Mouse (Mus musculus): ENCODE data around the gene Nrtn.

Nrtn gene

DNA sequence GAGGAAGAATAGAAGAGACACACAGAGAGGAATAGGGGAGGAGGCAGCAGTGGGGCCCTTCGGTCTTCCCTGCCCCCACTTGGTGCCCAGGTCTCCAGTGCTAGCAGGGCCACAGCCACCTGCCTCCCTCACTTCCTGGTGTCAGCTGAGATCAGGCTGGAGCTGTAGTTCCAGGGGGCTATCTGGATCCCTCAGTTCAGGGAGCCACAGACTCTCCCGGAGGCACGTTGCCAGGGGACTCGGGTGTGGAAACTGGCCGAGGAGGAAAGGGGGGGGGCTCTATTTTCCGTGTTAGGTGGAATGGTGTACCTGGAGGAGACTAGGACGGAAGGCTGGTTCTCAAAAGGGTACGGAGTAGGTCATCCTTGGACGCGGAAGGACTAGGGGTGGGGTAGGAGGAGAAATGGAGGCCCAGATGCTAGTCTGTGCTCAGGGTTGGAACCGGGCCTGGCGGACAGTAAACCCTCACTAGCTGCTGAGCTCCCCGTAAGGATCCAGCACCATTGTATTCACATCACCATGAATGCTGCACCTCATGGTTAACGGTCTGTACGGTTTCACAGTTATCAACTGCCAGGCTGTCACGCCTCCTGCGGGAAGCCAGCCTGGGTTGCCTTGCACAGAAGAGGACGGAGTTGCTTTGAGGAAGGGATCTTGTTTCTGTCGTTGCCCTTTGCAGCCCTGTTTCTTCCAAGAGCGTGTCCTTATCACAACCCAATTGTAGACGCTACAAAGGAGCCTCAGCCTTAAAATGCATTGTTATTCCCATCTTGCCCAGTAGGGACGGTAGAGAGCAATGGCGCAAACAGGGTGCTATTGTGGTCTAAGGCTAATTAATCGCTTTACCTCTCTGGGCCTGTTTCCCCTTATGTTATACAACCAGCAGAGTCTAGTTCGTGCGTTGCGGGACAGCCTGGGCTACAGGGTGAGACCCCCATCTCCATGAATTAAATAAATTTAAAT, 5.7 kb upstream of the Nrtn start:
- DNase-seq (ENCODE audit: low read depth, low spot score) = peak; percentile 76

DNA sequence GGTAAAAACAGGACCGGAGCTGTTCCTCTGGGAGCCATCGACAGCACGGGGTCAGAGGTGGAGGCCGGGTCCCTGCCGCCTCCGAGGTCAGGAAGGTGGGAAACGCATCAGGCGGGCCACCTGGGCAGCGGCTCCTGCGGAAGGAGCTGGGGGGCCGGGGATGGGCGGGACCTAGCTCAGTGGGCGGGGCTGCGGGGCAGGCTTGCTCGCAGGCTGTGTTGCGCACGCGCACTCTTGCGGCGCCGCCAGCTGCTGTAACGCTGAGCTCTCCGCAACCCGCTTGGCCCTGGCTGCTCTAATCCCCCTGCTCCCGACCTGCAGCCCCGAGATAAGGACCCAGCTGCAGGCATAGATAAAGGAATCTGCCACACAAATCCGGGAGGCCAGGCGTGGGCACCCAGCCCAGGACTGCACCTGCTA, 4.7 kb upstream of the Nrtn start:
- peak; percentile 85 for DNase-seq (ENCODE audit: low read depth, low spot score)

DNA sequence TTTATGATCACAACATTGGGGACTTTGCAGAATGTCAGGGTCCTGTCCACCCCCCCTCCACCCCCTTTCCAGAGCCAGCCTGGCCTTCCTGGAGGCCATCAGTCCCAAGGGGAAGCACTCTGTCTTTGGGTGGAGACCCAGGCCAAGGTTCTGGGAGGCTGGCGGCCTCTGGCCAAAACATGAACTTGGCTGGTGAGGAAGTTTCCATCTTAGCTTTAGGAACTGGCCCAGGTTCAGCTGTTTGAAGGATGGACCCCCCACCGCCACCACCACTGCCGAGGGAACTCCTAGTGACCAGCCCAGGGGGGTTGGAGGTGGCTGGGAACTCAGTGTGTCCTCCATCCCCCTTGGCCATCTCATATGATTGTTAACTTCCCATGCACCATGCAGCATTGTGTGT, 3.7 kb upstream of the Nrtn start:
- no peak for DNase-seq (ENCODE audit: low read depth, low spot score)

DNA sequence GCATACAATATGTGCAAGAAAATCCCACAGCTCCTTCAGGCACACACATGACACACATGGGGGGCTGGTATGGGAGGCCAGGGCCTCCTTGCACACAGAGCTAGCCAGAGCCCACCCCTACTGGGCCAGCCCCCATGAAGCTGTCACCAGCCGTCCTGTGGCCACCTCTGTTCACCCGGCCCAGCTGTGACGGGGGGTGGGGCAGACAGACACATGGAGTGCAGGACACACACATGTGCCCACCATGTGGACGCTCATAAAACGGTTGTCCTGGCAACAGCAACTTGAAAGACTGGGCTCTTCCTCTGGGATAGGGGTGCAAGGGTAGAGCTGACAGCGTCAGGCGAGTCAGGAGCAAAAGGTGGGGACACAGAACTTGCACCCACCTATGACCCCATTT, 1.9 kb upstream of the Nrtn start:
- DNase-seq (ENCODE audit: low read depth, low spot score) = peak; percentile 80

DNA sequence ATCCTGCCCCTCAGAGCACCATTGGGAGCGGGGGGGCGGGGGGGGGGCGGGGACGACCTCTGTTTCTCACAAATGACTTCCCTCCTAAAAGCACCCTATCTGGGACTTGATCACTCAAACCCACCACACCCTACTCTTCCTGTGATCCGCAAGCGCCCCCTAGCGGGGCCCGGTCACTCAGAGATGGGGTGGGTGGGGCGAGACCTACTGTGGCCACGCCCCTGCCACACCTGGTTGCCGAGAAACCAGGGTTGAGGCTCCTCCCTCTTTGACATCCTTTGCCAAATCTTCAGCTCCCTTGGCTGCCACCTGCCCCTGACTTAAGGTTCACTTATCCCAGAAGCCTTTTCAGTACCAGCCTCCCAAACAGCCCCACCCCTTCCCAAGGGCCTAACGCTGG, 802 bp upstream of the Nrtn start:
- DNase-seq (ENCODE audit: low read depth, low spot score) = peak; percentile 46

DNA sequence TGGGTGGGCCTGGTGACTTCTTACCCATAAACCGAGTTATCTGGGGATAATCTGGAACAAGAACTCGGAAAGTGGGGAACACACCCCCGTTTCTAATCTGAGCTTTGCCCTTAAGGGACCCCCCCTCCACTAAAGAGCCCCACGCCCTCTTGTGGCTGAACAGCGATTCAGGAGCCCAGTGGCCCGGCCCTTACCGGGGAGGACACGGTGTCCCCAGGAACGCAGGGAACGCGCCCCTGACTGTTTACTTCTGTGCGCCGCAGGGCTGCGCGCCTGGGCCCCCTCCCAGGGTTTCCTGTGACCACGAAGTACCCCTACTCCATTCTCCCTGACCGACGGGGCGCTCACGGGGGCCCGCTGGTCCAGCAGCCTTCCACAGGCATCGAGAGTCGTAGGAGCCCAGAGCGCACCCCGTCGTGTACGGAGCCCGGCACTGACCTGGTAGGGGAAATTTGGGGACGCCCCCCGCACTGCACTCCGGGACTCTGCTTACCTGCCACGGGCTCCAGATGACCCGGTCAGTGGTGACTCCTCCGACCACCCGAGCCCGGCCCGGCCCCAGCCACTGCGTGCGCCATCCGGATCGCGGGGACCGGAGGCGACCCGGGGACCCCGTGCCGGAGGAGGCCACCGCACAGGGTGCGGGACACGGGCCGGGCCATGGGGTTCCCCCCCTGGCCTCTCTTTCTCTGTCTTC, 479 bp downstream of the Nrtn start:
- no peak for DNase-seq (ENCODE audit: low read depth, low spot score)

DNA sequence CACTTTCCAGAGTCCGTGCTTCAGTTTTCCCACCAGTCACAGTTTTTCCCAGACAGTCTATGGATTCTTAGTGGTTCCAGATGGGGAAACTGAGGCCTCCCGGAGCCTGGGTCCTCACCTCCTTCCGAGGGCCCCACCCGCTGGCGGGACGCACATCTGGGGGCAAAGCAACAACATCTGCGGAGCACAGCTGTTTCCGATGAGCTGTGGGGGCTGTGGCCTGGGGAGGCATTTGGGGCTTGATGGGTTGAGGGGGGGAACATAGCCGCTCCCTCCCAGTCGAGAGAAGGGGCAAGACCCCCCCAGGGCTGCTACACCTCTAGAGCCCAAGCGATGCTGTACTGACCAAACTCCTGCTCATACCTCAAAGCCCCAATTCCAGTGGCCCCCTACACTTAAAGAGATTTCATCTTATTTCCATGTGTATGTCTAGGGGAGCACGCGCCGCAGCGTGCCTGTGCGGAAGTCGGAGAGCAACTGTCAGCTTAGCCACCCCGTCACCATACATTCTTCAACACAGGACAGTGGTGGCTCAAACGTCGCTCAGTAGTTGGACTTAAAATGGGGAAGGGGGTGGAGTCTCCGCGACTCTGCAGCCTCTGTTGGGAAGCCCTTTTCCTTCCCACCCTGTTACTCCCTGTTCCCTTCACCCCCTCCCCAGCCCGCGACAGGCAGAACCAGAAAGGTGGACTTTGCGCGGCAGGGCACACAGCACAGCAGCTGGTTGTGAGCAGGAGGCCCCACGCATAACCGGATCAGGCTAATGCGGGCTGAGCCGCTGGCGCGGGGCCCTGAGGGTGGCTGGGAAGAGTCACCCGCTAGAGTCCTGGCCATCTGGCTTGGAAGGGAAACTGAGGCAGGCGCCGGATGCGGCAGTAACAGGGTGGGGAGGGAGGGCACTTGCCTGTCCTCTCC, 2.8 kb downstream of the Nrtn start:
- DNase-seq (ENCODE audit: low read depth, low spot score) = no peak

DNA sequence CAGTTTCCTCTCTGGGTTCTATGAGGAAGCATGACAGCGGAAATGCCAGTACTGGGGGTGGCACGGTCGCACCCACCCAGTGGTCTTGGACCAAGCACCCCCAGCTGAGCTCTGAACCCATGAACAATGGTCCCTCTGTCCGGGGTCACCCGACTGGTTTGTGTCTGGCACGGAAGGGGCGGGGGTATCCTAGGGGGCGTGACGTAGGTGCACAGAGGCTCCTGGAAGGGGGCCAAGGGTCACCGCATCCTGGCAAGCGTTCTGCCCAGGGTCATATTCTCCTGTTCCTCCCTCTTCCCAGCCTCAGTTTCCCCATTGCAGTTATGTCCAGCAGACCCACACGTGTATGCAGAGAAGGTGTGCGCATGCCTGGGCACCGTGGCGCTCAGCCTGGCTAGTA, 3.9 kb downstream of the Nrtn start:
- no peak for DNase-seq (ENCODE audit: low read depth, low spot score)

DNA sequence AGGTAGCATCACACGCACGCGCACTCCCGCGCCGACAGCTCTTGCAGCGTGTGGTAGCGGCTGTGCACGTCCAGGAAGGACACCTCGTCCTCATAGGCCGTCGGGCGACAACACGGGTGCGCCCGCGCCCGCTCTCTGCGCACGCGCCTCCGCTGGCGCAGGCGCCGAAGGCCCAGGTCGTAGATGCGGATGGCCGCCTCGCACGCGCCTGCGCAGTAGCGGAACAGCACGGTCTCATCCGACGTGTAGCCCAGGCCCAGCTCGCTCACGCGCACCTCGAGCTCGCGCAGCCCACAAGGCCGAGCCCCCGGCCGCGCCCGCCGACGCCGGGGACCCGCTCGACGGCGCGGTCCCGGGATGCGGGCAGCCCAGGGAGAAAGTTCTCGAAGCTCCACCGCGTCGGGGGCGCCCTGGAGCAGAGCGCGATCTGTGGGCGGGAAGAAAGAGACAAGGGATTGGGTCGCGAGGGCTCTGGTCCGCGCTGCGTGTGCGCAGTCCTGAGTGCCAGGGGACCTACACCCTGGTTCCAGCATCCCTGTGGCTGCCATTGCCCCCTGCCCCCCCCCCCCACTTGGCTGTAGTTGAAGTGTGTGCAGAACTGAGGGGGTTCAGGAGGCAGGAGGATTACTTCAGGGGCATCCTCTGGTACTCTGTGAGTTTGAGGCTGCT, 5.8 kb downstream of the Nrtn start:
- DNase-seq (ENCODE audit: low read depth, low spot score) = peak; percentile 66

DNA sequence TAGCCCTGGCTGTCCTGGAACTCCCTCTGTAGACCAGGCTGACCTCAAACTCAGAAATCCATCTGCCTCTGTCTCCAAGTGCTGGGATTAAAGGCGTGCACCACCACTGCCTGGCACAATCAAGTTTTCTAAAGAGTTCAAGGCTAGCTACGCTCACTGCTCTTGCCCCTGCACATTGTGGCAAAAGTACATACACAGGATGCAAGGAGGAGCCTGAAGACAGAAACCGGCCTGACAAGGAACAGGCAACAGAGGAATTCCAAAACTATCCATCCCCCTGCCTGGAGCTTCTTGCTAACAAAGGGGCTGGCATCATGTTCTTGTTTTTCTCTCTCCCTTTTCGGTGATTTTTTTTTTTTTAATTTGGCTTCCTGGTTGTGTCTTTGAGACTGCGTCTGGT, 13.2 kb downstream of the Nrtn start:
- no peak for DNase-seq (ENCODE audit: low read depth, low spot score)

DNA sequence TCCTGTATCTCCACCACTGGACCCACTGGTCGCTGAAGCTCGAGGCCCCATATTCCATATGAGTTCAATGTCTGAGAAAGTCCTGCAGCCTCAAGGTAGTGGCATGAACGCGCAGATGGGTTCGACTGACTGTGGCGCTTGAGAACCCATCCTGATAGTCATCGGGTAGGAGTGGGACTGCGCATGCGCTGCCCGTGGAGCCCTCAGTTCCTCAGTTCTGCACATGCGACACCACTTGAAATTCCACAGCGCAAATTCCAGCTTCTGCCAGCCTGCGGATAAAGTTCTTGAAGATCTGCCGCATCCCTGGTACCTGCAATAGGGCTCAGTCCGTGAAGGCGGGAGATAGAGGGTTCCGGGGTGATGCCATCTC, 16.6 kb downstream of the Nrtn start:
- DNase-seq (ENCODE audit: low read depth, low spot score) = no peak

DNA sequence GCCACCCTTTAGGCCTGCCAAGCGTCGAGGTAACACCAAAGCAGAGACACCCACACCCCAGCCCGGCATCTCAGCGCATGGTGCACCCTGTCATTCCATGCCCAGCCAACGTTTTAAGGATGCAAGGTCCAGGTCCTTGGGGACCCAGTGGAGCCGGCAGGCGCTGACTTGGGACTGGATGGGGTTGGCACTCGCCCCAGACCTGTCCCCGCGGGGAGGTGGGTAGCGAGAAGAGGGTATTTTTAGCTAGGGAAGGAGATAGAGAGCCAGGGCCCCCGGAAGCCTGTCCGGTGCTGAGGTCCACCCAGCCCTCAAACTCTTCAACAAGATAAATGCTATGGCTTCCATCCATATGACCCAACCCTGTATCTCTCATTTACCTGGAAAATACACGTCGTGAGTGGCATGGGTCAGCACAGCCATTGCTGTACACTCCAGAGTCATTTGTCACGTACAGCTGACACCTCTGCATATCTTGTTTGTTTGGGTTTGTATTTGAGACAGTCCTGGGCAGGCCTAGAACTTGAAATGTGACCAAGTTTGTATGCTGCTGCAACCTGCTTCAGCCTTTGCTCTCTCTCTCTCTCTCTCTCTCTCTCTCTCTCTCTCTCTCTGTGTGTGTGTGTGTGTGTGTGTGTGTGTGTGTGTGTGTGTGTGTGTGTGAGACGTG, 17.1 kb downstream of the Nrtn start:
- DNase-seq (ENCODE audit: low read depth, low spot score) = no peak

DNA sequence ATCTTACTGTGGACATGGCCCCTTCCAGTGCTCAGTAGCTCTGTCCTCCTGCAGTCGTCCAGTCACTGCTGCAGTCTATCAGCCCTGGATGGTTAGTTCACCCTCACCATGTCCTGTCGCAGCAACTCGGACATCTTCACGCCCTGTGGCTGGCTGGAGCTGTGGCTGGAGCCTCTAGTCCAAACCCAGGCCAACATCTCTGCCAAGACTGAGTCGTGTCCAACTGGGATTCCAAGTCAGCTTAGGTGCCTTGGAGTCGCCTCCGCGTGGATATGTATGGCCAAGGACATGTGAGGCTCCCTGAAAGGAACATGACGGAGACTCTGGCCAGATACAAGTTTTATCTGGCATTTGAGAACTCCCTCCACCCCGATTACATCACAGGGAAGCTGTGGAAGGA, 19.1 kb downstream of the Nrtn start:
- no peak for DNase-seq (ENCODE audit: low read depth, low spot score)

DNA sequence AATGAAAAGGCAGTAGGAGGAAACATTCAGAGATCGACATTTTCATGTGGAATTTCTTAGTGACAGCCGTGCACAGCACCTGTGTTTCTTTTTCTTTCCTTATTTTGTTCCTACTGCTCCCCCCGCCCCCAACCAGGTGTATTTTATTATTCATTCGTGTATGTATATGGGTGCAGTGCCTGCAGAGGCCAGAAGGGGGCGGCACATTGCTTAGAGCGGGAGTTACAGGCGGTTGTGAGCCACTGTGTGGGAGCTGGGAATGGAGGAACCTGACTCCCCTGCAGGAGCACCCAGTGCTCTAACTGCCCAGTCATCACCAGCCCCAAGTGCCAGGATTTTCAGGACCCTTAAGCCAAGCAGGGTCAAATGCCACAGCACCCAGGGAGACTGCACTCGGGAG, 20.8 kb downstream of the Nrtn start:
- DNase-seq (ENCODE audit: low read depth, low spot score) = no peak

DNA sequence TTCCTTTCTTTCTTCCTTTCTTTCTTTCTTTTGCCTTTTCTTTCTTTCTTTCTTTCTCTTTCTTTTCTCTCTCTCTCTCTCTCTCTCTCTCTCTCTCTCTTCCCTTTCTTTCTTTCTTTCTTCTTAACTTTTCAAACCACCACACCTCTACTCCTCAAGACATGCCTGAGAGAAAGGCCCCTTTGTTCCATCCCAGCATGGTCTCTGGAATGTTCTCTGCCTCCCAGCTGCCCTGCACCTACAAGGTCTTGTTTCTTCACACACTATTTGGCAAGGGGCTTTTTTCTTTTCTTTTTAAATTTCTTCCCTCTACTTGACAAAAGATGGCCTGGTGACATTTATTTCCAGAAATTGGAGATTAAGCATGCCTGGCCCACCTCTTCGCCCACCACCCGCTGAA, 27.7 kb downstream of the Nrtn start:
- DNase-seq (ENCODE audit: low read depth, low spot score) = no peak

DNA sequence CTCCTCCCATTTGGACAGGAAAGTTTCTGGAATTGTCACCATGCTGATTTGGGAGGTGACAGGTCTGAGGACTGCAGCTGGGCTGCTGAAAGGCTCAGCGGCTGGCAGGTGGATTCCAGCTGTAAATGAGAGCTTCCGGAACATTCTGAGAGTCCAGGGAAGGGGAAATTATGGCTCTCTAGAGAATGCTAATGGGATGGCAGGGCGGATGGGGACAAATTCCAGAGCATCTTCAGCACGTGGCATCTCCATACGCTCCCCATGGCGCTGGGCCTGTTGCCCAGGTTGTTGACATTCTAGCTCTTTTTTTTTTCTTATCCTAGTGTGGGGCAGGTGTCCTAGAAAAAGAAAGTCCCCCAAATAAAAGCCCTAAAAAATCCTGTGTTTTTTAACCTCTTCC, 28.2 kb downstream of the Nrtn start:
- no peak for DNase-seq (ENCODE audit: low read depth, low spot score)

DNA sequence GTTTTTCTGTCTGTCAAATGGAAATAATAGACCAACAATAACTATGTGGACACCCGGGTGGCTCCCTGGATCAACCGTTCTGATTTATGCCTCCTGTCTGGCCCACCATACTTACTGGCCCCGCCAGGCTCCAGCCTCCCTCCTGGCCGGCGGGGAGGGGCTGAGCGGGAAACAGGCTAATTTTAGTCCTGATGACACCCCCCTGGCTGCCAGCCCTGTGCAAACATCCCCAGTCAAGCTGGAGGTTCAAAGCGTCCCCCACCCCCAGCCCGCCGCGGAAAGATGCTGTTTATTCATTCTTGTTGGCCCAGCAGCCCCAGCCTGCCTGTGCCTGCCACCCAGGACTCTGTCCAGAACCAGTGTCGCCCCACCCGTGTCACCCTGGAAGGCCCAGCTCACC, 29.2 kb downstream of the Nrtn start:
- no peak for DNase-seq (ENCODE audit: low read depth, low spot score)

DNA sequence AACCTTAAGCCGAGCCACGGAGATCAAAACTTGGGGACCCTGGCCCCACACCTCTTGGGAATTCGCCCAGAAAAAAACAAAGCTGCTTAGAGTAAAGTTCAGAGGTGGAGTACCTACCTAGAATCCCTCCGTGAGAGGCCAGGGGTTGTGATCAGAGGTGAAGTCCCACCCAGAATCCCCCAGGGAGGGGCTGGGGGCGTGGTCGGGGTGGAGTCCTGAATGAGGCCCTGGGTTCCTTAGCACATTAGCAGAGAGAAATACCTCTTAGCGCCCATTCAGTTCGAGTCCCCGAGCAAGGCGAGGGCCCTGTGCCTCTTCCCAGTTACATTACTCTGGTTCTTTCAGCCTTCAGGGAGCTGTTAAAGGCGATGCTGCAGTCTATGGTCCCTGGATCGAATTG, 29.7 kb downstream of the Nrtn start:
- peak; percentile 29 for DNase-seq (ENCODE audit: low read depth, low spot score)

DNA sequence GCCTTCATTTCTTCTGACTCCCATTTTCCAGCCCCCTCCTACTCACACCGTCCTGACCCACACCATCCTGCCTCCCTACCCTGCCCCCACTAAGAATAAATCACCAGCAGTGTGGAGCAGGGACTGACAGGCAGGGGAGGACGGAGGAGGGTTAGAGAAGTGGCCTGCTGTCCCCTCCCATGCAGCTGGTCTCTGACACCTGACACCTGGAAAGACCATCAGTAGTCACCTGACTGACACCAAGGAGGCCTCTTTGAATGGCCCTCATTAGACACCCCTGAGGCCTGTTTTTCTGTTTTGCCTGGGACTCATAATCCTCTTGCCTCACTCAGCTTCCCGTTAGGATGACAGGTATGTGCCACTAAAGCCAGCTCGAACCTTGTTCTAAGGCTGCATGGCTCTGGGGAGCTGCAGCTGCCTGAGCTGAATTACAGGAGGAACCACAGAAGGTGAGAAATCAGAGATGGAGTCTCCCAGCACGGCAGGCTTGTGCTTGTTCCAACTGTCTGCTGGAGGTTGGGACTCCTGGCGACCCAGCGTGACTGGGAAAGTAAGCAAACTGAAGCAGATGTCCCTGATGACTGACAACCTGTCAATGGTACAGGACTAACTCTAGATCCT, 30.2 kb downstream of the Nrtn start:
- DNase-seq (ENCODE audit: low read depth, low spot score) = peak; percentile 32

DNA sequence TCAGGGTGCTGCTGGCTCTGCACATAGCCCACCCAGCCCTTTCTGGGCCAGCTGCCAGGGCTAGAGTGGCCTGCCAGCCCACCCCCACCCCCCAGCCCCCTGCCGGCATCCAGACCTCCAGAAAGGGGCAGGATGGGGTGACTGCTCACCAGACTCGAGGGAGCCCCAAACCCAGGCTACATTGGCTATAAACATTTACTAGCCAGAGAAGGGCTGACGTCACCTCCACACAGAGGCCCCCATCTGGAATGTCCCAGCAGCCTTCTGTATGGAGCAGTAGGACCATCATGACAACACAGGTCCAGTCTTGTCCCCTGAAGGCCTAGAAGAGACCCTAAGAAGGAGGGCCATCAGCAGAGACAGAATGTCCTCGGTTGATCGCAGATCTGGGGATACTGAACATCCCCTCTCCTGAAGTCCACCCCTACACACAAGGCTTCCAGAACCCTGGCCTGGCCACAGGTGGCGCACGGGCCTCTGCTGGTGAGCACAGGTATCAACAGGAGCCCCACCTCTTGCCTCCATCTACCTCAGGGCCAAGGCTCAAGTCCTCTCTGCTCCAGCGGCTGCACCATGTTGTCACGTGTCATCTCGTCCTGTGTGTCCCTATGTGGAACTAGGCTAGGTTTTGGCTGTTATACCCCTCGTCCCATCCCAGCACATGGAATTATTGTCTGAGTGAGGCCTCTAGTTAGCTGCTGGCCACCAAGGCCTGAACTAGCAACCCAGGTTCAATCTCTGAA, 33.7 kb downstream of the Nrtn start:
- DNase-seq (ENCODE audit: low read depth, low spot score) = no peak
